Mouse (Mus musculus): ENCODE measurements at regions not wholly inside any gene's neighbourhood (a gene's known extent, or its start where the extent isn't known, plus 50 kb on each side); places are given as distances from the start of the nearest gene placed in this dataset.

DNA sequence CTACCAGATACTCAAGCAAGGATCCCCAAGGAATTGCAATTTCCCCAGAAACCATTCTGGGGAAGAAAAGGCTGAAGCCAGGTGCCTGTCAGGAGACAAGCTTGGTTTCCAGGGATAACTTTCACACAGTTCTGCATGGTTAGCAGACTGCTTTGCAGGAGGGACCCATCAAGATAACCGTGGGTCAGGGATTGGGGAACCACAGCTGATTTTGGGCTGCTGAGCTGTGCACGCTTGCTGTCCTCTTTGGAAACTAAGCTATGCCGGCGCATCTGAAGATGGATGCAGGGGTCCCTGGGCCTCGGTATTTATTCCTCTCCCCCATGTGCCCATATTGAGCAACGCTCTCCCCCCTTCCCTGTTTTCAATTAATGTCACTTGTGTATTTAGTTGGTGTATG lies 151.1 kb downstream of the Qrsl1 start:
- no peaks in the 10 kb centered on the region for H3K4me1 ChIP-seq (replicated peaks; ENCODE audit: control insufficient read depth, insufficient read depth, low read length)
- H3K27me3 ChIP-seq (replicated peaks; ENCODE audit: control insufficient read depth, insufficient read depth, low read length): no peaks in the 10 kb centered on the region
- no peak overlapping the region for H3K4me3 ChIP-seq (replicated peaks; ENCODE audit: low read length)
- ATAC-seq: no peak
- no peak overlapping the region for H3K9ac ChIP-seq (replicated peaks; ENCODE audit: low read depth, low read length)
- H3K4me2 ChIP-seq (ENCODE audit: low read length): no peak overlapping the region
- H3K9me3 ChIP-seq (ENCODE audit: control insufficient read depth, low read length): no peaks in the 10 kb centered on the region
- WGBS: 86% methylated on average over 6 of the region's 6 CpGs
- H3K36me3 ChIP-seq (ENCODE audit: control insufficient read depth, insufficient read depth): no peaks in the 10 kb centered on the region
- no peak overlapping the region for H3K27ac ChIP-seq (ENCODE audit: low read length)

DNA sequence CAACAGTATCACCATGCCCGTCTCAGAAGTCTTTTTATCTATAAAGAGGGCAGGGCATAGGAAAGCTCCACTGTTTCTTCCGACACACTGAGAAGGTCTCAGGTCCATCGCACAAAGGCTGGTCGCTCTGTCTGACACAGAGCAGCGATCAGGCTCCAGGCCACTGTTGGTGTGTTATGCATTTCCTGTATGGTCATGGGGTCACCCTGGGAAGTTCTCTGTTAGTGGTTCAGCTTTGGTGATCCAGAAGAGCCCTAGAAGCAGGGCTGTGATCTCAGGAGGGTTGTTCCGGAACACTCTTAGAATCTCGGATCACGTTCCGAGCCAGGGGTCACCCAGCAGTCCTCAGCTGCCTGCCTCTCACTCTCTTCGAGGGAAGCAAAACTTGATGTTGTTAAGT lies 150.7 kb downstream of the Qrsl1 start:
- no peak overlapping the region for H3K4me3 ChIP-seq (replicated peaks; ENCODE audit: low read length)
- H3K27me3 ChIP-seq (replicated peaks; ENCODE audit: control insufficient read depth, insufficient read depth, low read length): no peaks in the 10 kb centered on the region

DNA sequence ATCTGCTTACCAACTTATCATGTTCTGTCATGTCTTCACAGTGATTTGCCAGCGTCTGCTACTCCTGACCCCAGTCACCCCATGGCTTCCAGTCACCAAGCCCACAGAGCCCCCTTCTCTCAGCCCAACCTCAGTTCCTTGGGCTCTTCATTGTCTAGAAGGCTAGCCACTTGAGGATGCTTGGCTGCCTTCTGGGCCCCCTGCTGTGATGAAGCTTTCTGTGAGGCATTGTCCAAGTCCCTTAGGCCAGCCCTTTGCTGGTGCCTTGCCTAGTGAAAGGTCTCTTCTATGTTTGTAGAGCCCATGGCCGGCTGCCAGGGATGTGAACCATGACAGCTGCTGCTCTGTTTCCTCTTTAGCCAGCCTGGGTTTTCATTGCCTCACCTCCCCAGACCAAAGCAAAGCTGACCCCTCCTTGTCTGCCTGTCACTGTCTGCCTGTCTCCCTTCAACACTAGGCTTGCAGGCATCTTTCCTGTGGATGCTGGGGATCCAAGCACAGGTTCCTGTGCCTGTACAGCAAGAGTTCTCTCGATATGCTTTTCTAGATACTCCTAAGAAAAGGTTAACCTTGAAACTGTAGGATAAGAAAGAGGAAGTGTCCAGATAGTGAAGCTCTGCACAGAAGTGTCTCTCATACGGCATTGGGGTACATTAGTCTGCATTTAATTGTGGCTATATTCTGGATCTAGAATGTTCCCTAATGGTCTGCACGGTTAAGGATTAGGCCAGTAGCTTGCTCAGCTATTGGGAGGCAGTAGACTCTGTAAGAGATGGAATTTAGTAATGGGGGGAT lies 149.5 kb downstream of the Qrsl1 start:
- H3K9ac ChIP-seq (replicated peaks; ENCODE audit: low read depth, low read length): no peak overlapping the region
- no peak overlapping the region for H3K4me2 ChIP-seq (ENCODE audit: low read length)
- no peaks in the 10 kb centered on the region for H3K27me3 ChIP-seq (replicated peaks; ENCODE audit: control insufficient read depth, insufficient read depth, low read length)
- no peak overlapping the region for H3K4me3 ChIP-seq (replicated peaks; ENCODE audit: low read length)
- WGBS: 66% methylated on average over 5 of the region's 5 CpGs
- ATAC-seq: no peak
- no peaks in the 10 kb centered on the region for H3K9me3 ChIP-seq (ENCODE audit: control insufficient read depth, low read length)
- no peak overlapping the region for H3K27ac ChIP-seq (ENCODE audit: low read length)
- H3K36me3 ChIP-seq (ENCODE audit: control insufficient read depth, insufficient read depth): no peaks in the 10 kb centered on the region
- no peaks in the 10 kb centered on the region for H3K4me1 ChIP-seq (replicated peaks; ENCODE audit: control insufficient read depth, insufficient read depth, low read length)

More for the DNA sequence above, 150.7 kb downstream of the Qrsl1 start:
- no peak overlapping the region for H3K9ac ChIP-seq (replicated peaks; ENCODE audit: low read depth, low read length)
- no peak overlapping the region for H3K4me2 ChIP-seq (ENCODE audit: low read length)
- 87% methylated on average over 10 of the region's 10 CpGs for WGBS
- no peaks in the 10 kb centered on the region for H3K9me3 ChIP-seq (ENCODE audit: control insufficient read depth, low read length)
- H3K4me1 ChIP-seq (replicated peaks; ENCODE audit: control insufficient read depth, insufficient read depth, low read length): no peaks in the 10 kb centered on the region
- H3K27ac ChIP-seq (ENCODE audit: low read length): no peak overlapping the region
- ATAC-seq: no peak
- H3K36me3 ChIP-seq (ENCODE audit: control insufficient read depth, insufficient read depth): no peaks in the 10 kb centered on the region

DNA sequence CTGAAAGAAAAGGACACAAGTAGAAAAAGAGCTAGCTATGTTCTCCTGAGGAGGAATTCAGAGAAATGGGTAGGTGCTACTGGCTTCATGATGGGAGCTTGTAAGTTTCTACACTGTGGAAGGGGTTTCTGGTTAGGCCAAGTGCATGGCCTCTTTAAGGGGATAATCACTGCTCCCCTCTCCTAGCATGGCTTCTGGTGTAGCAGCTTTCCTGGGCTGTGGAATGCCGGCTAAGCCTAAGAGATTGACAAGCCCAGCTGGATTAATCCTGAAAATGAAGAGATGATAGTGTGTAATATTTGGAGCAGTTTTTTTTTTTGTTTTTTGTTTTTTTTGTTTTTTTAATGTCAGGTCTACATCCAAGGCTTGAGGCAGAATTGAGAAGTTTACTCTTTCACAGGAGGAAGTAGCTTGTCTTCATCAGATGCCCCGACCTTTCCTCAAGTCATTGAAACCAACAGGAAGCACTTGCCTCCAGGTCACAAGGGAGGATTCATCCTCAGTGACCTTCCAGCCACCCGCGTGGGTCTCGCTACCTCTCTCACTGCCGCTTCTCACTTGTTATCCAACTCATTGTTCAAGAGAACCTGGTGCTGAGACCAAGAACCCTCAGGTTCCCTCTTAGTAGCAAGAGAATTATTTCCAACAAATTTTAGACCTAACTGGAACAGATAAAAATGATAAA lies 144.5 kb downstream of the Qrsl1 start:
- no peaks in the 10 kb centered on the region for H3K4me1 ChIP-seq (replicated peaks; ENCODE audit: control insufficient read depth, insufficient read depth, low read length)
- no peak overlapping the region for H3K27ac ChIP-seq (ENCODE audit: low read length)
- WGBS: 76% methylated on average over 6 of the region's 6 CpGs
- H3K36me3 ChIP-seq (ENCODE audit: control insufficient read depth, insufficient read depth): no peaks in the 10 kb centered on the region
- ATAC-seq: no peak
- no peak overlapping the region for H3K4me2 ChIP-seq (ENCODE audit: low read length)
- H3K27me3 ChIP-seq (replicated peaks; ENCODE audit: control insufficient read depth, insufficient read depth, low read length): no peaks in the 10 kb centered on the region
- no peak overlapping the region for H3K4me3 ChIP-seq (replicated peaks; ENCODE audit: low read length)
- no peak overlapping the region for H3K9ac ChIP-seq (replicated peaks; ENCODE audit: low read depth, low read length)
- no peaks in the 10 kb centered on the region for H3K9me3 ChIP-seq (ENCODE audit: control insufficient read depth, low read length)

DNA sequence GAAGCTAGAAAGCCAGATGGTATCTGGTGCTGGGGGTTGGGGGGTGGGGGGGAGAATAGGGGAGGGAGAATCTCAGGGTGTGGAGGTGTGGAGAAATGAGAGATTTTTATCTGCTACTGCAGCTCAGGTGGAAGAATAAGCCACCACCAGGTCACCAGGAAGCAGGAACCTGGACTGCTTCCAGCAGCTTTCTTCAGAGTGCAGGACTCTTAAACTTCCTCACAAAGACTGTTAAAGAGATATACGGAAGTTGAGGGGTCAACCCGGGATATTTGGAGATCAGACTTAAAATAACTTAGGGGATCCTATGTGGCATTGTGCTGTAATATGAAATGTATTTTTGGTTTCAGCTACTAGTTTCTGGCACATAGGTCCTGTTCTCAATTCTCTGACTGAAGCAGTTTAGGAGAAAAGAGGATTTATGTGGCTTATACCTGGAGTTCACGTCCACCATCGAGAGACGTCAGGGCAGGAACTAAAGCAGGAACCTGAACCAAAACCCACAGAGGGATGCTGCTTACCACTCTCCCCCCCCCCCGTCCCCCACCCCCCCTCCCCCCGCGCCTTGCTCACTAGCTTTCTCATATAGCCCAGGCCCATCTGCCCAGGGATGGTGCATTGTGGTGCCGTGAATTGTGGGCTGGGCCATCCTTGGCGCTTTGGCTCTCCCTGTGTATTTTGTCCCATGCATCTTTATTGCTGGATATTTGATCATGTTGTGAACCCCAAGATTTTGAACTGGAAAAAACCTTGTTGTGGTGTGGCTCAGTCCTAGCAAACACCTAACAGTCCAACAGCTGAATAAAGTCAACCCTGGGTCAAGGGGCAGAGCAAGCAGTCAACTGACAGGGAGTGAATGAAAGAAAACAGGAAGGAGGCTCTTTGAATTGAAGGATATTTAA lies 143.2 kb downstream of the Qrsl1 start:
- H3K4me2 ChIP-seq (ENCODE audit: low read length): no peak overlapping the region
- ATAC-seq: no peak

DNA sequence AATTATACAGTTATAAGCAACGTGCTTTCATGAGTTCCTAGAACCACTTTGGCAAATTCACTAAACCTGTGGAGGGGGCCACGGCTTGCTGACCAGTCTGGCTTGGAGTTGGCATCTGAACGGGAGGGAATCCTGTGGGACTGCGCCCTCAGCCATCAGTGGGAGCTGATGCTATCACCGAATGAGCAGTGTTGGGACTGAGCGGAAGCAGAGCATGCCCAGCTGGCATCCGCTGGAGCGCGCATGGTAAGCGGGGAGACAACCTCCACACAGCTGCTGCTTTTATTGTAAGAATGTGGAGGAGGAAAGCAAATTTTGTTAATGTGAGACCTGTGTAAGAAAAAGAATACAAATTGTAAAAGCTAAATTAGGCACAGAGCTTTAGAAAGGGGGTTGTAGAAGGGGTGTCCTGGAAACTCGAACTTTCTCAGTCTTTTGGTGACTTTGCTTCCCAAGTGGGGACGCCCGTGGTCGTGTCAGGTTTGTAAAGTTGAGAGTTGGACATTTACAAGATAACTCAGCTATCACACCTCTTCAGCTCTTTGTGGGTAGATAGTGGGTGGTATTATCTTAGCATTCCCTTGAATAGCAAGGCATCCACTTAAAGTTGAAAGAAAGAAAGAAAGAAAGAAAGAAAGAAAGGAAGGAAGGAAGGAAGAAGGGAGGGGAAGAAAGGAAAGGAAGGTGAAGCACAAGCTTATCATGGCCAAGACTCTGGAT lies 142.2 kb downstream of the Qrsl1 start:
- H3K4me3 ChIP-seq (replicated peaks; ENCODE audit: low read length): no peak overlapping the region
- WGBS: 81% methylated on average over 14 of the region's 14 CpGs
- no peak for ATAC-seq
- no peaks in the 10 kb centered on the region for H3K4me1 ChIP-seq (replicated peaks; ENCODE audit: control insufficient read depth, insufficient read depth, low read length)
- H3K9me3 ChIP-seq (ENCODE audit: control insufficient read depth, low read length): no peaks in the 10 kb centered on the region
- no peak overlapping the region for H3K27ac ChIP-seq (ENCODE audit: low read length)
- H3K36me3 ChIP-seq (ENCODE audit: control insufficient read depth, insufficient read depth): no peaks in the 10 kb centered on the region
- H3K27me3 ChIP-seq (replicated peaks; ENCODE audit: control insufficient read depth, insufficient read depth, low read length): no peaks in the 10 kb centered on the region
- no peak overlapping the region for H3K9ac ChIP-seq (replicated peaks; ENCODE audit: low read depth, low read length)
- no peak overlapping the region for H3K4me2 ChIP-seq (ENCODE audit: low read length)

More for the DNA sequence above, 143.2 kb downstream of the Qrsl1 start:
- Histone ChIP-seq H3K27ac (ENCODE audit: low read length) (no peak overlapping the region), H3K4me3 (replicated peaks; ENCODE audit: low read length) (no peak overlapping the region), H3K36me3 (ENCODE audit: control insufficient read depth, insufficient read depth) (no peaks in the 10 kb centered on the region), H3K4me1 (replicated peaks; ENCODE audit: control insufficient read depth, insufficient read depth, low read length) (no peaks in the 10 kb centered on the region), H3K27me3 (replicated peaks; ENCODE audit: control insufficient read depth, insufficient read depth, low read length) (no peaks in the 10 kb centered on the region), H3K9me3 (ENCODE audit: control insufficient read depth, low read length) (no peaks in the 10 kb centered on the region), H3K9ac (replicated peaks; ENCODE audit: low read depth, low read length) (no peak overlapping the region)
- 81% methylated on average over 9 of the region's 10 CpGs for WGBS

DNA sequence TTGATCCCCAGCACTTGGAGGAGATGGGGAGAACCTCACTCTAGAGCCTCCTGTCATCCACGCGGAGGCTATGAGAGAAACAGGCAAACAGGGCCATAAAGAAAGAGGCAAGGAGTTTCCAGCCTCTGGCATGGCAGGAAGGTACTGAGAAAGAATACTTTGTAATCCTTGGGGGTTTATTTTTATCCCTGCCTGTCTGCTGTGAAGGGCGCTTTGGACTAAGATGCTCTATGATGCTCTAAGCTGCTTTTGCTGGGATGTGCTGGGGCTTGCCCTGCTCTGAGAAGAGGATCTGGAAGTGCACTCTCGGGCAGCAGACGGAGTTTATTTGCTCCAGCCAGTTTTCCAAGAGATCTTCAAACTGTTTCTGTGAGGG lies 141.7 kb downstream of the Qrsl1 start:
- no peaks in the 10 kb centered on the region for H3K9me3 ChIP-seq (ENCODE audit: control insufficient read depth, low read length)
- no peaks in the 10 kb centered on the region for H3K27me3 ChIP-seq (replicated peaks; ENCODE audit: control insufficient read depth, insufficient read depth, low read length)
- WGBS: 93% methylated on average over 5 of the region's 5 CpGs
- no peak overlapping the region for H3K9ac ChIP-seq (replicated peaks; ENCODE audit: low read depth, low read length)
- no peaks in the 10 kb centered on the region for H3K4me1 ChIP-seq (replicated peaks; ENCODE audit: control insufficient read depth, insufficient read depth, low read length)
- H3K4me3 ChIP-seq (replicated peaks; ENCODE audit: low read length): no peak overlapping the region
- no peak for ATAC-seq
- no peak overlapping the region for H3K4me2 ChIP-seq (ENCODE audit: low read length)
- no peak overlapping the region for H3K27ac ChIP-seq (ENCODE audit: low read length)
- H3K36me3 ChIP-seq (ENCODE audit: control insufficient read depth, insufficient read depth): no peaks in the 10 kb centered on the region

DNA sequence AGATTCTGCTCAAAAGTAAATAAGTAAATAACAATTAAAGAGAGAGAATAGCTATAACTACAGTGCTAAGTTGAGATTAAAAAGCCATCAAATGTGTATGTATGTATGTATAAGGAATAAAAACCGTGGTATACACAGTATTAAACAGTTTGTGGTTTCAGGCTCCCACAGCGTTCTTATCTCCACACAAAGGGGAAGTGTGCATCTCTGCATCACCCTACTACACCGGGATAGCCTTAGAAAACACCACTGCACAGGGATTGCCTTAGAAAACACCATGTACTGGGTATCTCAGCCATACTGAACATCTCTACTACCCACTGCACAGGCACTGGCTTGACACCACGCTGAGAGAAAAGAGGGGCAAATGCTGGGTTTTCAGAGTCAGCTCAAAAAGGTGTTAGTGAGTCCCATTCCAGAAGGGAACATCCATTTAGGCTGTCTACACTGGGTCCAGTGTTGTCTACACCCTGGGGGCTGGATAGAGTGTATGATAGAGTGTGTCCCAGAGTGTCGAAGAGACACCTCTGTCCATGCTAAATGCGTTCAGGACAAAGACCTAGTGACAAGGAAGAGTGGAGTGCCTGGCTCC lies 139.5 kb downstream of the Qrsl1 start:
- no peak overlapping the region for H3K4me2 ChIP-seq (ENCODE audit: low read length)
- WGBS: 89% methylated on average over 6 of the region's 6 CpGs
- H3K27me3 ChIP-seq (replicated peaks; ENCODE audit: control insufficient read depth, insufficient read depth, low read length): no peaks in the 10 kb centered on the region
- H3K36me3 ChIP-seq (ENCODE audit: control insufficient read depth, insufficient read depth): no peaks in the 10 kb centered on the region
- ATAC-seq: no peak
- H3K9ac ChIP-seq (replicated peaks; ENCODE audit: low read depth, low read length): no peak overlapping the region
- no peak overlapping the region for H3K27ac ChIP-seq (ENCODE audit: low read length)
- H3K4me1 ChIP-seq (replicated peaks; ENCODE audit: control insufficient read depth, insufficient read depth, low read length): no peaks in the 10 kb centered on the region
- H3K4me3 ChIP-seq (replicated peaks; ENCODE audit: low read length): no peak overlapping the region
- no peaks in the 10 kb centered on the region for H3K9me3 ChIP-seq (ENCODE audit: control insufficient read depth, low read length)
